Mouse (Mus musculus) stomach, postnatal 0 days (tissue): ENCODE results near the gene Izumo4.

Source experiments
- CTCF ChIP-seq: IDR thresholded peaks from 2 replicates; pipeline ENCODE4 v1.5.1; 2016; ENCODE audit warnings: antibody characterized with exemption, low read depth, mild to moderate bottlenecking, moderate library complexity
- EP300 ChIP-seq: optimal IDR thresholded peaks from 2 replicates; pipeline ENCODE3; 2016; ENCODE audit warnings: antibody characterized with exemption

- TF ChIP-seq EP300 (no peak), CTCF (no peak)
Observed at GRCm38 (mm10) chr10:80674851-80675404, 27.1 kb upstream of the Izumo4 start.
